Mouse (Mus musculus) megakaryocyte, embryonic 14.5 days (primary cell): ENCODE results near the gene Zfp365. TPM values are rescaled to one million over a fixed set of nuclear protein-coding genes. Genes with fewer than 3 reads are reported as not detected.

ENCODE experiments used
- H3K27me3 ChIP-seq: replicated peaks from 2 replicates; pipeline ENCODE3; 2012; ENCODE audit warnings: inconsistent platforms
- H3K36me3 ChIP-seq: replicated peaks from 2 replicates; pipeline ENCODE3; 2012; ENCODE audit warnings: low read length, inconsistent platforms, mixed read lengths
- H3K4me1 ChIP-seq: 2 replicates; pipeline ENCODE4 v1.6.1; 2012; ENCODE audit warnings: inconsistent platforms
- H3K4me3 ChIP-seq: replicated peaks from 2 replicates; pipeline ENCODE3; 2012; ENCODE audit warnings: moderate library complexity, mild to moderate bottlenecking, inconsistent platforms
- H3K9me3 ChIP-seq: 2 replicates; pipeline ENCODE4 v1.6.1; 2012; ENCODE audit warnings: inconsistent platforms
- FLI1 ChIP-seq: IDR thresholded peaks from 2 replicates; pipeline ENCODE4 v1.6.1; 2012; ENCODE audit warnings: low read length, inconsistent platforms, mixed read lengths
- GATA1 ChIP-seq: IDR thresholded peaks from 3 replicates; pipeline ENCODE4 v1.6.1; 2012; ENCODE audit warnings: mixed read lengths, low read length, inconsistent platforms, borderline replicate concordance
- polyA plus RNA-seq: library from polyadenylated mRNA; stranded (reverse); fragments of >175 nt; gene quantifications from 2 replicates; pipeline ENCODE4 v1.2.3, GENCODE M21; 2012; ENCODE audit warnings: low replicate concordance; ENCODE audit not compliant: insufficient read depth

The Zfp365 gene
- polyA plus RNA-seq, 1 experiment = 0.04 TPM

- H3K36me3 ChIP-seq = no peaks in the 10 kb centered on the region
- TF ChIP-seq GATA1 (no peak), FLI1 (no peak)
Observed at GRCm38 (mm10) chr10:67906926-67907325, 5.5 kb downstream of the Zfp365 start.

GRCm38 (mm10) chr10:67906063-67906462 is 6.4 kb downstream of the Zfp365 start:
- peaks cover 19% of the 10 kb centered on the region for H3K9me3 ChIP-seq
- H3K36me3 ChIP-seq = no peaks in the 10 kb centered on the region
- no peaks in the 10 kb centered on the region for H3K4me1 ChIP-seq
- no peak overlapping the region for H3K4me3 ChIP-seq
- peaks cover 4% of the 10 kb centered on the region for H3K27me3 ChIP-seq
- TF ChIP-seq GATA1 (no peak), FLI1 (no peak)

More at GRCm38 (mm10) chr10:67906926-67907325, 5.5 kb downstream of the Zfp365 start:
- peaks cover 19% of the 10 kb centered on the region for H3K9me3 ChIP-seq
- peaks cover 10% of the 10 kb centered on the region for H3K27me3 ChIP-seq
- H3K4me1 ChIP-seq = peaks cover 4% of the 10 kb centered on the region
- H3K4me3 ChIP-seq = no peak overlapping the region

GRCm38 (mm10) chr10:67903387-67903786 is 9.1 kb downstream of the Zfp365 start:
- Histone ChIP-seq H3K36me3 (no peaks in the 10 kb centered on the region), H3K27me3 (no peaks in the 10 kb centered on the region), H3K9me3 (peaks cover 8% of the 10 kb centered on the region; the same call in 1 of the 2 replicates), H3K4me3 (no peak overlapping the region), H3K4me1 (no peaks in the 10 kb centered on the region)
- TF ChIP-seq FLI1 (no peak), GATA1 (no peak)

GRCm38 (mm10) chr10:67901179-67901578 is 11.3 kb downstream of the Zfp365 start:
- no peak overlapping the region for H3K4me3 ChIP-seq
- peaks cover 7% of the 10 kb centered on the region; the same call in 1 of the 2 replicates for H3K9me3 ChIP-seq
- H3K27me3 ChIP-seq = no peaks in the 10 kb centered on the region
- no peaks in the 10 kb centered on the region for H3K36me3 ChIP-seq
- TF ChIP-seq GATA1 (no peak), FLI1 (no peak)
- H3K4me1 ChIP-seq = no peaks in the 10 kb centered on the region

GRCm38 (mm10) chr10:67898949-67899675 is 13.3 kb downstream of the Zfp365 start:
- H3K9me3 ChIP-seq = peaks cover 12% of the 10 kb centered on the region; the same call in 1 of the 2 replicates
- H3K36me3 ChIP-seq = no peaks in the 10 kb centered on the region
- no peaks in the 10 kb centered on the region for H3K4me1 ChIP-seq
- no peak overlapping the region for H3K4me3 ChIP-seq
- TF ChIP-seq GATA1 = no peak
- TF ChIP-seq FLI1 = no peak
- no peaks in the 10 kb centered on the region for H3K27me3 ChIP-seq

GRCm38 (mm10) chr10:67898355-67898935 is 14.0 kb downstream of the Zfp365 start:
- no peaks in the 10 kb centered on the region for H3K36me3 ChIP-seq
- no peaks in the 10 kb centered on the region for H3K27me3 ChIP-seq
- TF ChIP-seq GATA1 = no peak
- TF ChIP-seq FLI1 = no peak
- no peaks in the 10 kb centered on the region for H3K4me1 ChIP-seq
- no peak overlapping the region for H3K4me3 ChIP-seq
- H3K9me3 ChIP-seq = peaks cover 12% of the 10 kb centered on the region; the same call in 1 of the 2 replicates

- H3K9me3 ChIP-seq = peaks cover 11% of the 10 kb centered on the region
- no peaks in the 10 kb centered on the region for H3K4me1 ChIP-seq
- no peak for TF ChIP-seq FLI1
- no peak for TF ChIP-seq GATA1
- no peaks in the 10 kb centered on the region for H3K27me3 ChIP-seq
- H3K4me3 ChIP-seq = no peak overlapping the region
- H3K36me3 ChIP-seq = no peaks in the 10 kb centered on the region
Observed at GRCm38 (mm10) chr10:67897281-67897680, 15.2 kb downstream of the Zfp365 start.

- Histone ChIP-seq H3K4me1 (no peaks in the 10 kb centered on the region), H3K4me3 (no peak overlapping the region), H3K27me3 (no peaks in the 10 kb centered on the region), H3K9me3 (peaks cover 11% of the 10 kb centered on the region), H3K36me3 (no peaks in the 10 kb centered on the region)
- no peak for TF ChIP-seq FLI1
- no peak for TF ChIP-seq GATA1
Observed at GRCm38 (mm10) chr10:67894683-67895082, 17.8 kb downstream of the Zfp365 start.

- no peaks in the 10 kb centered on the region for H3K4me1 ChIP-seq
- no peaks in the 10 kb centered on the region for H3K27me3 ChIP-seq
- H3K36me3 ChIP-seq = no peaks in the 10 kb centered on the region
- peaks cover 11% of the 10 kb centered on the region for H3K9me3 ChIP-seq
- no peak for TF ChIP-seq GATA1
- no peak for TF ChIP-seq FLI1
- no peak overlapping the region for H3K4me3 ChIP-seq
Observed at GRCm38 (mm10) chr10:67894059-67894458, 18.4 kb downstream of the Zfp365 start.

- peaks cover 11% of the 10 kb centered on the region for H3K9me3 ChIP-seq
- no peaks in the 10 kb centered on the region for H3K36me3 ChIP-seq
- no peaks in the 10 kb centered on the region for H3K27me3 ChIP-seq
- no peaks in the 10 kb centered on the region for H3K4me1 ChIP-seq
- H3K4me3 ChIP-seq = no peak overlapping the region
- no peak for TF ChIP-seq GATA1
- no peak for TF ChIP-seq FLI1
Observed at GRCm38 (mm10) chr10:67893226-67893625, 19.2 kb downstream of the Zfp365 start.
